Mouse (Mus musculus): ENCODE results near the gene Stk33.

- TF ChIP-seq CTCF (IDR thresholded peaks at IDR 0.05; ENCODE audit: low read depth, low read length) (no peak), POLR2A (IDR thresholded peaks at IDR 0.05; ENCODE audit: borderline replicate concordance, low read depth, low read length) (no peak)
Measured at GRCm38 (mm10) chr7:109424422-109425159, 14.3 kb downstream of the Stk33 start.
